Mouse (Mus musculus): ENCODE results near the gene Cdk14. TPM values are rescaled to one million over a fixed set of nuclear protein-coding genes. Genes with fewer than 3 reads are reported as not detected.
A peak's percentile ranks its signal among the peaks of the same experiment; 100 is the strongest.

The Cdk14 gene
- polyA plus RNA-seq, 2 experiments, result 0.68 to 1.4 TPM

- Histone ChIP-seq H3K9me3 (ENCODE audit: control insufficient read depth, low read length) (no peaks in the 10 kb centered on the region), H3K36me3 (replicated peaks; ENCODE audit: control insufficient read depth, insufficient read depth, low read depth) (no peaks in the 10 kb centered on the region), H3K27me3 (ENCODE audit: control insufficient read depth, insufficient read depth, low read length) (no peaks in the 10 kb centered on the region), H3K4me2 (ENCODE audit: low read depth) (no peak overlapping the region), H3K27ac (no peak overlapping the region), H3K9ac (replicated peaks) (no peak overlapping the region), H3K4me1 (replicated peaks; ENCODE audit: control insufficient read depth in 2 of 2, insufficient read depth in 2 of 2, low read length in 1 of 2) (0 out of 4 replicates have a peak, but pooled peaks cover 0 to 7% of the 10 kb centered on the region in 2 experiments), H3K4me3 (ENCODE audit: insufficient read depth in 1 of 2, low read depth in 2 of 2, low read length in 2 of 2) (no peak overlapping the region)
- TF ChIP-seq EP300 (IDR thresholded peaks at IDR 0.05; ENCODE audit: low read depth), result no peak
- no peak for DNase-seq (ENCODE audit: low read depth in 3 of 3, low spot score in 3 of 3)
- 38% methylated on average over 5 of the region's 5 CpGs for WGBS (ENCODE audit: insufficient replicate concordance)
- ATAC-seq (ENCODE audit: insufficient read depth), result no peak
Observed at GRCm38 (mm10) chr5:5344646-5345045, 75.5 kb downstream of the Cdk14 start.

DNA sequence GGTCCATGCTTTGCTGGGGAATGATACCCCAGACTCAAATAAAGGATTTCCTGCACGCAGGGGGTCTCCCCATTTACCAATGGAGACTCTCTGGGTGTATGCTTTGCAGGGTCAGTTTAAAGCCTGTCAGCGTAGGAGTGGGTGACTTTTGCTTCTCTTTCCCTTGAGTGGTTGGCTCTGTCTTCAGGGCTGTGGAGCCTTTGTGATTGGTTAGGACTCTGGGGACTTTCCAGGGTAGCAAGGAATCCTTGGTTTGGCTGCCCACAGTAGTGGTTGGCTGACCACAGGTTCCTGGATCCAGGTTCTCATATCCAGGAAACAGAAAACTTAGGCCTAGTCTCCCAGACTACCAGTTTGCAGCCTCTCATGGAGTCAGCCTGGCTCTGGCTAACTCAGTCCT lies 76.4 kb downstream of the Cdk14 start:
- Histone ChIP-seq H3K9me3 (ENCODE audit: control insufficient read depth, low read length) (no peaks in the 10 kb centered on the region), H3K4me1 (replicated peaks; ENCODE audit: control insufficient read depth in 2 of 2, insufficient read depth in 2 of 2, low read length in 1 of 2) (0 out of 4 replicates have a peak, but pooled peaks cover 0 to 7% of the 10 kb centered on the region in 2 experiments), H3K36me3 (replicated peaks; ENCODE audit: control insufficient read depth, insufficient read depth, low read depth) (no peaks in the 10 kb centered on the region), H3K4me2 (ENCODE audit: low read depth) (no peak overlapping the region), H3K27me3 (ENCODE audit: control insufficient read depth, insufficient read depth, low read length) (no peaks in the 10 kb centered on the region), H3K4me3 (ENCODE audit: insufficient read depth in 1 of 2, low read depth in 2 of 2, low read length in 2 of 2) (no peak overlapping the region), H3K27ac (no peak overlapping the region), H3K9ac (replicated peaks) (no peak overlapping the region)
- no peak for TF ChIP-seq CTCF (IDR thresholded peaks at IDR 0.05; ENCODE audit: low read depth)
- no peak for TF ChIP-seq EP300 (IDR thresholded peaks at IDR 0.05; ENCODE audit: low read depth)
- 49% methylated on average over 2 of the region's 2 CpGs for WGBS (ENCODE audit: insufficient replicate concordance)
- ATAC-seq (ENCODE audit: insufficient read depth) (no peak), DNase-seq (ENCODE audit: low read depth in 3 of 3, low spot score in 3 of 3) (no peak)

DNA sequence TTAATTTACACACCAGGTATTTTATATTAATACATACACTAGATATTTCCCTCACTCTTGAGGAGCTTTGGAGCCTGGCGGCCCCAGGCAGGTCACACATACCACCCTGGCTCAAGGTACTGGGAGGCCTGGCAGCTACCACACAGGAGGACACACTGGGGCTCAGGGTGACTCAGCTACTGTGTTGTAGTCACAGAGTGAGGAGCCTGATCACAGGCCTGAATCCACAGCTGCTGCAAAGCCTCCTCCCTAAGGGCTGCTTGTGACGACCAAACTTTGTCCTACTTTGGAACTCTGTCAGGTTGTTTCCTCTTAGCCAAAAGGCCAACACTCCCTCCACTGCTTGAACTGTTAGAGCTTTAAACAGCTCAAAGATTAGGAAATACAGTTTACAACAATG lies 76.8 kb downstream of the Cdk14 start:
- H3K4me3 ChIP-seq (ENCODE audit: insufficient read depth in 1 of 2, low read depth in 2 of 2, low read length in 2 of 2), result no peak overlapping the region
- H3K27ac ChIP-seq, result no peak overlapping the region
- no peaks in the 10 kb centered on the region for H3K9me3 ChIP-seq (ENCODE audit: control insufficient read depth, low read length)
- 39% methylated on average over 2 of the region's 2 CpGs for WGBS (ENCODE audit: insufficient replicate concordance)
- H3K36me3 ChIP-seq (replicated peaks; ENCODE audit: control insufficient read depth, insufficient read depth, low read depth), result no peaks in the 10 kb centered on the region
- TF ChIP-seq EP300 (IDR thresholded peaks at IDR 0.05; ENCODE audit: low read depth) (no peak), CTCF (IDR thresholded peaks at IDR 0.05; ENCODE audit: low read depth) (no peak)
- no peak overlapping the region for H3K9ac ChIP-seq (replicated peaks)
- 0 out of 4 replicates have a peak, but pooled peaks cover 0 to 7% of the 10 kb centered on the region in 2 experiments for H3K4me1 ChIP-seq (replicated peaks; ENCODE audit: control insufficient read depth in 2 of 2, insufficient read depth in 2 of 2, low read length in 1 of 2)
- H3K27me3 ChIP-seq (ENCODE audit: control insufficient read depth, insufficient read depth, low read length), result no peaks in the 10 kb centered on the region
- H3K4me2 ChIP-seq (ENCODE audit: low read depth), result no peak overlapping the region
- ATAC-seq (ENCODE audit: insufficient read depth) (no peak), DNase-seq (ENCODE audit: low read depth in 3 of 3, low spot score in 3 of 3) (no peak)

DNA sequence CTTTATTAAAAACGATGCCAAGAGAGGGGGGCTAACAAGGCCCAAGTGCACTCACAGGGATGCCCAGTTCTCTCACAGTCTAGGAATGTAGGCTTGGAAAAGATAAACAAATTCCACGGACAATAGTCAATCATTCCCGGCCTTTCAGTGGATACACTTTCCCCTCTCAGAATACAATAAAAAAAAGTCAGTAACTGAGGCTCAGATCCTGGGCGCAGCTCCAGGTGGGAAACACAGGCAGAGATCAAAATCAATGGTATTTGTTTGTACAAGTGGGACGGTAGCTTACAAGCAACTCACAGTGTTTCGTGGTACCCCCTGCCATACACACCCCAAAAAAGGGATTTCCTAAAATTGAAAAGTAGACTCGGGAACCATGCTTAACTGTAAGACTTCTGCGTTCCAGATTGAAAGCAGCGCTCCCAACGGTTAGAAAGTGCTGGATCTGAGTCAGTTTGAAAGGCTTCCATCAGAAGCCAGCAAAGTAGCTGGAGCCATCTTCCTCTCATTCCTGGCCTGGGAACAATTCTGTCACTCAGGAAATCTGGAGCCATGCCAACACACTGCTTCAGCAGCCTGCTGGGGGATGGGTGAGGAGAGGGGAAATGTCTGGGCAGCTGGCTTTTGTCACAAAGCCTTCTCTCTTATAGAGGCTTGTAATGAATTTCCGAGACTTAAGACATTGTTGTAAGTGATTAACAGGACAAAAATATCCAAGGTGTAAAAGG lies 77.5 kb downstream of the Cdk14 start:
- H3K4me2 ChIP-seq (ENCODE audit: low read depth), result no peak overlapping the region
- no peak for ATAC-seq (ENCODE audit: insufficient read depth)
- no peak overlapping the region for H3K9ac ChIP-seq (replicated peaks)
- no peaks in the 10 kb centered on the region for H3K27me3 ChIP-seq (ENCODE audit: control insufficient read depth, insufficient read depth, low read length)
- TF ChIP-seq EP300 (IDR thresholded peaks at IDR 0.05; ENCODE audit: low read depth) (no peak), CTCF (IDR thresholded peaks at IDR 0.05; ENCODE audit: low read depth) (no peak)
- H3K9me3 ChIP-seq (ENCODE audit: control insufficient read depth, low read length), result no peaks in the 10 kb centered on the region; the same call in 1 of the 2 replicates
- no peak overlapping the region for H3K4me3 ChIP-seq (ENCODE audit: insufficient read depth in 1 of 2, low read depth in 2 of 2, low read length in 2 of 2)
- no peak overlapping the region for H3K27ac ChIP-seq
- WGBS (ENCODE audit: insufficient replicate concordance), result 55% methylated on average over 11 of the region's 11 CpGs
- H3K36me3 ChIP-seq (replicated peaks; ENCODE audit: control insufficient read depth, insufficient read depth, low read depth), result no peaks in the 10 kb centered on the region
- DNase-seq (ENCODE audit: low read depth in 3 of 3, low spot score in 3 of 3), result peak in 1 of 3 experiments; percentile 15
- 0 out of 4 replicates have a peak, but pooled peaks cover 0 to 7% of the 10 kb centered on the region in 2 experiments for H3K4me1 ChIP-seq (replicated peaks; ENCODE audit: control insufficient read depth in 2 of 2, insufficient read depth in 2 of 2, low read length in 1 of 2)

DNA sequence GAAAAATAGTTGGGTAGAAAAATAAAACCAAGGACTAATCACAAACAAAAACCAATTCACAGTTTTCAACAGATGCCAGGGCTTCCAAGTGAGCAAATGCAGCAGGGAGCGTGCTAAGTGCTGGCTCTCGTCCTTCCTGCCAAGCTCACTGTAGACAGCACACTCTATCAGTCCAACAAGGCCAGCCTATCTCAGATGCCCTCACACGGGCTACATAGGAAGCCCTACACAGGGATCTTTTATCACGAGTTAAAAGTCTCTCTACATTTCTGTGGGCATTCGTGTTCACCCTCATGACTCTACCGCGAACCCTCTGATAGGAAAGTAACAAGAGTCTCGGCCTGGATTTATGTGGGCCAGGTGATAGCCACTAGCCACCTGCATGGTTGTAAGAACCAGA lies 78.5 kb downstream of the Cdk14 start:
- Histone ChIP-seq H3K4me3 (ENCODE audit: insufficient read depth in 1 of 2, low read depth in 2 of 2, low read length in 2 of 2) (no peak overlapping the region), H3K9me3 (ENCODE audit: control insufficient read depth, low read length) (no peaks in the 10 kb centered on the region; the same call in 1 of the 2 replicates), H3K4me2 (ENCODE audit: low read depth) (no peak overlapping the region), H3K27me3 (ENCODE audit: control insufficient read depth, insufficient read depth, low read length) (no peaks in the 10 kb centered on the region), H3K4me1 (replicated peaks; ENCODE audit: control insufficient read depth in 2 of 2, insufficient read depth in 2 of 2, low read length in 1 of 2) (0 out of 4 replicates have a peak, but pooled peaks cover 0 to 7% of the 10 kb centered on the region in 2 experiments), H3K9ac (replicated peaks) (no peak overlapping the region), H3K27ac (no peak overlapping the region), H3K36me3 (replicated peaks; ENCODE audit: control insufficient read depth, insufficient read depth, low read depth) (no peaks in the 10 kb centered on the region)
- 56% methylated on average over 8 of the region's 8 CpGs for WGBS (ENCODE audit: insufficient replicate concordance)
- no peak for DNase-seq (ENCODE audit: low read depth in 3 of 3, low spot score in 3 of 3)
- TF ChIP-seq CTCF (IDR thresholded peaks at IDR 0.05; ENCODE audit: low read depth) (no peak), EP300 (IDR thresholded peaks at IDR 0.05; ENCODE audit: low read depth) (no peak)
- ATAC-seq (ENCODE audit: insufficient read depth), result no peak
